Mouse (Mus musculus): ENCODE measurements around the gene Kctd21.

Gene Kctd21

GRCm38 (mm10) chr7:97312856-97313255 lies 19.3 kb upstream of the Kctd21 start:
- in situ Hi-C loops (cut with MboI; ENCODE audit: low pct_unique_long_range_greater_than_20kb in 1 of 2, low sequenced_read_pairs in 2 of 2, unreplicated experiment in 1 of 2) = loop anchor here in 1 of 2 experiments (25.0 kb wide), 1 partner anchor 351 kb away; the partner anchor contains the start of gene Nars2

DNA sequence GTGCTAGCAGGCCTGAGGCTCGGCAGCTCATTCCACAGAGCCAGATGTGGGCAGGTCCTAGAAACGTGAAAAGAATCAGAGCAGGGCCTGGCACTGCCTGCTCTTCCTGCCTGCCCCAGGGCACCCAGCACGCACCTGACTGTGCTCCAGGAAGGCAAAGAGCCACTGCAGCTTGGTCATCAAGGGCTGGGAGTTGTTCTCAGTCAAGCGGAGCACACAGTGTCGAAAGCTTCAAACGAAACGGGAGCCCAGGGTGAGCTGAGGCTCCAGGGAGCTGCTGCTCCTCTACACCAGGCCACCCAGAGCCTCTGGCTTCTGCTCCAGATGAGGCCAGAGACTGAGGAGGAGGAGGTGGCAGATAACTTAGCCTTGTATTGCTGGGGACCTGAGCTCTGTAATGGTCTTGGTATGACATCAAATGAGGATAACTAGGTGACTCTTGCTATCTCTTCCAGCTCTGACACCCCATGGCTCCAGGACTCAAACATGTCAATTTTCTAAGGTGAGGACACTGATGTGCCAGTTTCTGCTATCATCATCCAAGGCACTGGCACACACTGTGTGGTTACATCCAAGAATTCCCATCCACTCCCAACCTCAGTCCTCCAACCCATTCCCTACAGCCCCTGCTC lies 18.6 kb upstream of the Kctd21 start:
- in situ Hi-C loops (cut with MboI; ENCODE audit: low pct_unique_long_range_greater_than_20kb in 1 of 2, low sequenced_read_pairs in 2 of 2, unreplicated experiment in 1 of 2) = loop anchor here in 1 of 2 experiments (25.0 kb wide), 1 partner anchor 351 kb away; the partner anchor contains the start of gene Nars2

GRCm38 (mm10) chr7:97314646-97315045 lies 17.5 kb upstream of the Kctd21 start:
- in situ Hi-C loops (cut with MboI; ENCODE audit: low pct_unique_long_range_greater_than_20kb in 1 of 2, low sequenced_read_pairs in 2 of 2, unreplicated experiment in 1 of 2) = loop anchor here in 1 of 2 experiments (25.0 kb wide), 1 partner anchor 352 kb away; the partner anchor contains the start of gene Nars2

DNA sequence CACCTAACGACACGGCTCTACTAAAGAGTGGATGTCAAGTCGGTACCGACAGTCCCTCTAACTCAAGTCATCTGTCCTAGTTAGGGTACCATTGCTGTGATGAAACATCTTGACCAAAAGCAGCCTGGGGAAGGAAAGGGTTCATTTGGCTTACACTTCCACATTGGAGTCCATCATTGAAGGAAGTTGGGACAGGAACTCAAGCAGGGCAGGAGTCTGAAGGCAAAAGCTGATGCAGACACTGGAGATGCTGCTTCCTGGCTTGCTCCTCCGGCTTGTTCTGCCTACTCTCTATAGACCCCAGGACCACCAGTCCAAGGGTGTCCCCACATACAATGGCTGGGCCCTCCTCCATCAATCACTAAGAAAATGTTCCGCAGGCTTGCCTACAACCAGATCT lies 16.5 kb upstream of the Kctd21 start:
- in situ Hi-C loops (cut with MboI; ENCODE audit: low pct_unique_long_range_greater_than_20kb in 1 of 2, low sequenced_read_pairs in 2 of 2, unreplicated experiment in 1 of 2) = loop anchor here in 1 of 2 experiments (25.0 kb wide), 1 partner anchor 353 kb away; the partner anchor contains the start of gene Nars2

DNA sequence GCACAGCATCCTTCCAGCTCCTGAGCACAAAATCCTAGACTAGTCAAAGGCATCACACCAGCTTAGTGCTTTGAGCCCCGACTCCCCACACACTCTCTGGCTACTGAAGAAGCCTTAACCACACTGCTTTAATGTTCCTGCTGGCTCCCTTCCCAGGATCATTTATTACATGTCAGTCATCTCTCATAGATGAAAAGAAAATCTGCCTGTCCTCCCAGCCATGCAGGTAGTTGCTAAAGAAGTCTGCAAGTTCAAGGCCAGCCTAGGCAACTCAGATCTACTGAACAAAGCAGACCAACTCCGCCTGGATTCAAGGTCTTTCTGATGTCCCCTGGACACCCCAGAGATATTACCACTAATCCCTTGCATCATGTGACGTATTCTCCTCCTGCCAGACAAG lies 14.4 kb upstream of the Kctd21 start:
- in situ Hi-C loops (cut with MboI; ENCODE audit: low pct_unique_long_range_greater_than_20kb in 1 of 2, low sequenced_read_pairs in 2 of 2, unreplicated experiment in 1 of 2) = loop anchor here in 1 of 2 experiments (25.0 kb wide), 1 partner anchor 355 kb away; the partner anchor contains the start of gene Nars2

DNA sequence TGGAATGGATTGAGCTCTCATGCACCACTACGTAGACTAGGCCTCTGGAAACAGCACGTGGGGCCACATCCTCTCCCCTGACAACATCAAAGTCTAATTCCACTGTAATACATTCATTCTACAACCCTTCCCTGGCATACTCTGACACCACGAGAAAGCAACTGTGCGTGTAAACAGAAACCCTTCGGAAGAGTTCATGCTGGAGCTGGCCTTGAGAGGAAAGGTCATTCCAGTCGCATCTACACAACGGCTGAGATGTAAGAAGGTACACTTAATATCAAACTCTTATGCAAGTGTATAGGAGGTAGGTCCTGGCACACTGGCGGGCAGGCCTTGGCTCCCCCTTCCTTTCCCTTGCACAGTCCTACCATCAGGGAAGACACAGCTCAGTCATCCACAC lies 7.8 kb upstream of the Kctd21 start:
- in situ Hi-C loops (cut with MboI; ENCODE audit: low pct_unique_long_range_greater_than_20kb in 1 of 2, low sequenced_read_pairs in 2 of 2, unreplicated experiment in 1 of 2) = loop anchor here in 1 of 2 experiments (25.0 kb wide), 1 partner anchor 362 kb away; the partner anchor contains the start of gene Nars2

DNA sequence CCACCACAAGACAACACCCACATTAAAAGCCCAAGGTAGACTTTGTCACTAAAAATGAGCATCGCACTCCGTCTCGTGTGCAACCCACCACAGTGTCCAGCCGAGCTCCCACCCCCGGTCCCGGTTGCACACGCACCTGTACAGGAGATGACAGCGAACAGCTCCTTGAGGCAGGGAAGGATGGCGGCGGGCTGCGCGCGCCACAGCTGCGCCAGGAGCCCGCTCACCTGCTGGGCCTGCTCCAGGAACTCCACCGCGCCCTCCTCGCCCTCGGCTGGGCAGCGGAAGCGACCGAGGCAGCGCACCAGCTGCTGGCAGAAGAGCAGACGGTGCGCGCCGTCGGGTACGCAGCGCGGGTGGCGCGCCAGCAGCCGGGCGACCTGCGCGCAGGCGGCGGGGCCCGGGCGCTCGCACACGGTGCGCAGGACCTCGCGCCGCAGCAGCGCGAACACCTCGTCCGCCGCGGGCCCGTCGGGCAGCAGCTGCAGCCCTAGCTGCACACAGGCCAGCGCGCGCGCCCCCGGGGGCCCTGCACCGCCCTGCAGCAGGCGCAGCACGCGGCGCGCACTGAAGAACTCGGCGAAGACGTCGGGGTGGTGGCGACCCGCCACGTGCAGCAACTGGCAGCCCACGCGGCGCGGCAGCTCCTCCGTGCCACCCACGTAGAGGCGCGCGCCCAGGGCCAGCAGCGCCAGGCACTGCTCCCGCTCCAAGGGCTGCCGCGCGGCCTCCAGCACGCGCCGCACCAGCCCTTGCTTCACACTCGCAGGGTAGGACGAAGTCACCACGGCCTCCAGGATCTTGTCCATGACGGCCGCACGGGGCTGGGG lies 6.8 kb upstream of the Kctd21 start:
- in situ Hi-C loops (cut with MboI; ENCODE audit: low pct_unique_long_range_greater_than_20kb in 1 of 2, low sequenced_read_pairs in 2 of 2, unreplicated experiment in 1 of 2) = no loop called here

- in situ Hi-C loops (cut with MboI; ENCODE audit: low pct_unique_long_range_greater_than_20kb in 1 of 2, low sequenced_read_pairs in 2 of 2, unreplicated experiment in 1 of 2) = no loop called here
Observed at GRCm38 (mm10) chr7:97327376-97327775, 4.8 kb upstream of the Kctd21 start.

GRCm38 (mm10) chr7:97328891-97329588 lies 3.1 kb upstream of the Kctd21 start:
- in situ Hi-C loops (cut with MboI; ENCODE audit: low pct_unique_long_range_greater_than_20kb in 1 of 2, low sequenced_read_pairs in 2 of 2, unreplicated experiment in 1 of 2) = no loop called here

GRCm38 (mm10) chr7:97329676-97330075 lies 2.5 kb upstream of the Kctd21 start:
- in situ Hi-C loops (cut with MboI; ENCODE audit: low pct_unique_long_range_greater_than_20kb in 1 of 2, low sequenced_read_pairs in 2 of 2, unreplicated experiment in 1 of 2) = no loop called here

- in situ Hi-C loops (cut with MboI; ENCODE audit: low pct_unique_long_range_greater_than_20kb in 1 of 2, low sequenced_read_pairs in 2 of 2, unreplicated experiment in 1 of 2) = no loop called here
Observed at GRCm38 (mm10) chr7:97330931-97331645, 1.0 kb upstream of the Kctd21 start.

DNA sequence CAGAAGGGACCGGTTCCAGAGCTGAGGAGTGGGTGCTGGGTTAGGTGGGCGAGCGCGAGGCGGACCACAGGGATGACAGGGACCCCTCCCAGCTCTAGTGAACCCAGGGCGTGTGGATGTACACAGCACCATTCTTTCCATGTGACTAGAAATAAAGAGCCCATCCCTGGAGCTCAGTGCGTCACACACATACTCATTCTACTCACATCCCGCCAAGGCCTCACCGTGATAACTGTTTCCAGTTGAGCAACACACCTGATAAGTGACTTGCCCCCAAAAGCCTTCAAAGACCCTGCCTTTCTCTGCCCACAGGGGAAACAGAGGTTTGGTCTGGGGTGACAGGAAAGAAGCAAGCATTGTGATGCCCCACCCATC lies 527 bp downstream of the Kctd21 start:
- in situ Hi-C loops (cut with MboI; ENCODE audit: low pct_unique_long_range_greater_than_20kb in 1 of 2, low sequenced_read_pairs in 2 of 2, unreplicated experiment in 1 of 2) = no loop called here

- in situ Hi-C loops (cut with MboI; ENCODE audit: low pct_unique_long_range_greater_than_20kb in 1 of 2, low sequenced_read_pairs in 2 of 2, unreplicated experiment in 1 of 2) = no loop called here
Observed at GRCm38 (mm10) chr7:97333113-97333898, 1.2 kb downstream of the Kctd21 start.

DNA sequence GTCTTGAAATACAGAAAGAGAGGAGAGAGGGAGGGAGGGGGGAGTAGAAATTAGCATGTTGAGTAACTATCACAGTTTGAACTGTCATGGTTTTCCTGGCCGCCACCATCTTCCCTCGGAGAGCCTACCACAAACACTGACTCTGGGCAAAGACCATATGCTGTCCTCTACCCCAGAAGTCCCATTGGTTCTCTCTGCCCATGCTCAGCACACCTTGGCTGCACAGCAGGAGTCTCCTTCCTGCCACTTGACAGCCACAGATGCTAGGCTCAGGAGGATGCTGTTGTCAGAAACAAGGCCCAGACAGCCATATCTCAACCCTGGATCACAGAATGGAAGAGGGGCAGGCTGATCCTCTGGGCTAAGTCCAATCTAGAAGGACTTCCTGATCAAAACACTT lies 2.3 kb downstream of the Kctd21 start:
- in situ Hi-C loops (cut with MboI; ENCODE audit: low pct_unique_long_range_greater_than_20kb in 1 of 2, low sequenced_read_pairs in 2 of 2, unreplicated experiment in 1 of 2) = no loop called here

DNA sequence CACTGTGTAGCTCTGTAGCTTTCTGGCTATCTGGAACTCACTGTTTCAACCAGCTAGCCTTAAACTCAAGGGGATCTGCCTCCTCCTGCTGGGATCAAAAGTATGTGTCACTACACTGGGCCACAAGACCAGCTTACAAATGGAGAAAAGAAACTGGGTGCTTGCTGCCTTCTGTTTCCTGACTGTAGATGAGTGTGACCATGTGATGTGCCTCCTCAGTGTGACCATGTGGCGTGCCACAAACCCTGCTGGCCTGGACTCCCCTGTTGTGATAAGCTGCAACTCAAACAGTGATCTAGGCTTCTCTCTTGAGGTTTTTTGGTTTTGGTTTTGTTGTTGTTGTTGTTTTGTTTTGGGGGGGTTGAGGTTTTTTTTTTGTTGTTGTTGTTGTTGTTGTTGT lies 4.6 kb downstream of the Kctd21 start:
- in situ Hi-C loops (cut with MboI; ENCODE audit: low pct_unique_long_range_greater_than_20kb in 1 of 2, low sequenced_read_pairs in 2 of 2, unreplicated experiment in 1 of 2) = no loop called here

- in situ Hi-C loops (cut with MboI; ENCODE audit: low pct_unique_long_range_greater_than_20kb in 1 of 2, low sequenced_read_pairs in 2 of 2, unreplicated experiment in 1 of 2) = no loop called here
Observed at GRCm38 (mm10) chr7:97338593-97338992, 6.5 kb downstream of the Kctd21 start.

DNA sequence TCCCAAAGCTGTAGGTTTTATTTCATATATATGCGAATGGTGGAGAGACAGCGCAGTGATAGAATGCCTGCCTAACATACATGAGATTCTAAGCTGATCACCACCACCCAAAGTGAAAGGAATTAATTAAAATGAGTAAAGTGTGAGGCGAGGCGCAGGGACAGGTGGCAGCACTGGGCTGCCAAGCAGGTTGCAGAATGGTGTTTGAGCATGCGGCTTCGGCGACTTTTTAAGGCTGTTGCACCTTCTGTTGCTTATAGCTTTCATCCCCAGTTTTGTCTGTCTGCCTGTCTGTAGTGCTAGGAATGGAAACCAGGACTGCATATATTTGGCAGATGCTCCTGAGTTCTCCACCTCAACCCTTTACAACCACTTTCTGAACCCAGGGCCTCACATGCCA lies 7.5 kb downstream of the Kctd21 start:
- in situ Hi-C loops (cut with MboI; ENCODE audit: low pct_unique_long_range_greater_than_20kb in 1 of 2, low sequenced_read_pairs in 2 of 2, unreplicated experiment in 1 of 2) = no loop called here
